Mouse (Mus musculus) E14TG2a.4 (cell line): ENCODE results near the gene Trip12.

ENCODE experiments used
- H3K27me3 ChIP-seq: 2 replicates; pipeline ENCODE4 v1.6.1; 2014; ENCODE audit warnings: low read length, control low read depth; ENCODE audit not compliant: insufficient read depth
- H3K36me3 ChIP-seq: 2 replicates; pipeline ENCODE4 v1.6.1; 2014; ENCODE audit warnings: low read length, control low read depth; ENCODE audit not compliant: insufficient read depth
- H3K4me1 ChIP-seq: replicated peaks from 2 replicates; pipeline ENCODE4 v1.6.1; 2014; ENCODE audit warnings: low read depth, low read length, control low read depth
- H3K4me3 ChIP-seq: replicated peaks from 2 replicates; pipeline ENCODE4 v1.5.1; 2014; ENCODE audit warnings: mild to moderate bottlenecking, low read length
- H3K9me3 ChIP-seq: 2 replicates; pipeline ENCODE4 v1.6.1; 2014; ENCODE audit warnings: low read length, control low read depth
- CTCF ChIP-seq: conservative IDR thresholded peaks from 2 replicates; pipeline ENCODE4 v1.5.1; 2014; ENCODE audit warnings: low read length
- NANOG ChIP-seq: IDR thresholded peaks from 2 replicates; pipeline ENCODE4 v1.6.1; 2014; ENCODE audit warnings: borderline replicate concordance, low read length, mixed read lengths
- POU5F1 ChIP-seq: IDR thresholded peaks from 2 replicates; pipeline ENCODE4 v1.6.1; 2014; ENCODE audit warnings: low read length, borderline replicate concordance

Trip12 gene

DNA sequence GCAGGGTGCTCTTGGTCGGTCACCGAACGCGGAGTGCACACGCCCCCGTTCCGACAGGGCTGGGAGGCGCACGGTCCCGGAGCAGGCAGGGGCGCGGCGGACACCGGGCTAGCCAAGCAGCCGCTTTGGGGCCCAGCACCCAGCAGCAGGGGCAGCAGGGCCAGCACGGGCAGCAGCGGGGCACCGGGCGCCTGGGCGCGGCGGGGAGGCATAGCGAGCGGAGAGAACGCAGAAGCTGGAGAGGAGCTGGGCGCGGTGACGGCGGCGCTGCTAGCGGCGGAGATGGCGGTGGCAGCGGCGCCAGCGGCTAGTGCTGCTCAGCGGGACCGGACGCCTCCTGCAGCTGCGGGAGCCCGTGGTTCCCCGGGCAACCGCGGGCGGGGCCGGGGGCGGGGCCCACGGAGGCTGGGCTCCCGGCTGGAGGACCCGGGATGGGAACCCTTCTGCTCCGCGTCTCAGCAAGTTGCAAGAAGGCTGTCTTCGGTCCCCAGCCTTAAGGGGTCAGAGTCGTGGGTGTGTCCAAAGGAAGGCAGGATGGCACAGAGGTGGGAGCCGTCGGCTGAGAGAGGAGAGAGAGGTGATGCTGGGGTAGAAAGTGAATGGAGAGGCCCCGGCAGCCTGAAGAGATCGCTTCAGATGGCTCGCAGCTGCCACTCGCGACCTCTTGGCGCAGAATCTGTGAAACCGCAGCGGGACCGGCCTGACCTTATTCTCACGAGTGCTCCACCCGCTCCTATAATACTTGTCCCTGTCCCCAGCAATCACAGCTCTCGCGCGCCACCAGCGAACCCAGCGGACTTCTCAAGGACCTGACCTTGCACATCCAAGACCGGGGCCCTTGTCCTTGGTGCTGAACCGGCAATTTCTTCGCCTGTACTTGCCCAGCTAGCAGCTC, 144.6 kb downstream of the Trip12 start, which contains the start of gene Dner:
Gene Dner, minus strand, starts transcription at position 705 of the 895 bp plus-strand sequence.
- peak within 1 kb of the TSS; percentile 92 for H3K4me3 ChIP-seq
- H3K27me3 ChIP-seq: peaks cover 39% of the 10 kb centered on the region
- no peaks in the 10 kb centered on the region for H3K36me3 ChIP-seq
- TF ChIP-seq POU5F1: no peak
- no peak for TF ChIP-seq NANOG
- TF ChIP-seq CTCF: no peak
- H3K9me3 ChIP-seq: no peaks in the 10 kb centered on the region
- peaks cover 16% of the 10 kb centered on the region for H3K4me1 ChIP-seq

DNA sequence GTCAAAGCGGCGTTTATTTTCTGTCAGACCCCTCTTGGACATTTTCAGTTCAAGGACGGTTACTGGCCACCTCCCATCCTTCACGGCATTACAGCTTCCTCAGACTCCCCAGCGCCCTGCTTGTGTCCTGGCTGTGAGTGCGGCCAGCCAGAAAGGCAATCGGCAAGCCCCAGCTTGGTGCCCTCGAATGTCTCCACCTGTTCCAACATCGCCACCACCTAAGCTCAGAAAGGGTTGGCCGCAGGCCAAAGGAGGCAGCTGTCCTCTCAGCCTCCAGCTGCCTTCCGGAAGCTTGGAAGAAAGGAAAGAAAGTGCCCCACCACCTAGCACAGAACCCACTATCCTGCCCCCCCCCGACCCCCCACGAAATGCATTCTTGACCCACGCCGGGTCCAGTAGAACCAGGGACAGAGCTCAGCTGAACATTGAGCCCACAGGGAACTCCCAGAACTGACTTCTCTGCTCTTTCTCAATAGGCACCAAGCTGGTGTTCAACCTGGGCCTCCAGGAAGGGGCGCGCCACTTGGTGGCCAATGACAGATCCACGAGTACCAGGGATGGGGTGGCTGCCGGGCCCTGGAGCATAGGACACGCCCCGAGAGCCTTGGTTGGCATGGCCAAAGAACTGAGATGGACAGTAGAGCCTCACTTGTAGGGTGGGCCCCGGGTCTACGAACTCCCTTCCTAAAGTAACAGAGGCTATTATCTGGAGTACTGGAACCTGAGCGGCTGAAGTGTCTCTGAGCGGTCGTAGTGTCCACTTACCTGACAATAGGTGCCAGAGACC, 145.4 kb downstream of the Trip12 start:
- Histone ChIP-seq H3K27me3 (peaks cover 43% of the 10 kb centered on the region), H3K4me1 (peaks cover 16% of the 10 kb centered on the region), H3K9me3 (no peaks in the 10 kb centered on the region), H3K4me3 (peak overlapping the region; percentile 92), H3K36me3 (no peaks in the 10 kb centered on the region)
- TF ChIP-seq POU5F1 (no peak), CTCF (no peak), NANOG (no peak)

DNA sequence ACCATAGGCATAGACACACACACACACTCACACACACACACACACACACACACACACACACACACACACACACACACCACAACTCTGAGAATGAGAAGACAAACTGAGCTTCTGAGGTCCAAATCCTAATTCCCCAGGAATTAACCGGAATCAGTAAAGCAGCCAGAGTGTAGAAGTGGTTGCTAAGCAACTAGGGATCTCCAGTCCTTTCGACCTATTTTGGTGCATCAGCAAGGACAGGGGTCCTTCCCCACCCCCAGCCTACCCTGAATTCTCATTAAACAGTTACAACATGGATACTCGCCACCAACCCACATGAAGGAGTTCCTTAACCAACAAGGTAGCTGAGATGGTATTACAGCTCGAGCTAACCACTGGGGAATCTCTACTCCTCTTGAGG, 162.4 kb downstream of the Trip12 start:
- Histone ChIP-seq H3K4me3 (no peak overlapping the region), H3K36me3 (no peaks in the 10 kb centered on the region), H3K4me1 (no peaks in the 10 kb centered on the region), H3K9me3 (no peaks in the 10 kb centered on the region), H3K27me3 (no peaks in the 10 kb centered on the region)
- TF ChIP-seq NANOG (no peak), CTCF (no peak), POU5F1 (no peak)
